Mouse (Mus musculus): ENCODE measurements around the gene Ugcg.

DNA sequence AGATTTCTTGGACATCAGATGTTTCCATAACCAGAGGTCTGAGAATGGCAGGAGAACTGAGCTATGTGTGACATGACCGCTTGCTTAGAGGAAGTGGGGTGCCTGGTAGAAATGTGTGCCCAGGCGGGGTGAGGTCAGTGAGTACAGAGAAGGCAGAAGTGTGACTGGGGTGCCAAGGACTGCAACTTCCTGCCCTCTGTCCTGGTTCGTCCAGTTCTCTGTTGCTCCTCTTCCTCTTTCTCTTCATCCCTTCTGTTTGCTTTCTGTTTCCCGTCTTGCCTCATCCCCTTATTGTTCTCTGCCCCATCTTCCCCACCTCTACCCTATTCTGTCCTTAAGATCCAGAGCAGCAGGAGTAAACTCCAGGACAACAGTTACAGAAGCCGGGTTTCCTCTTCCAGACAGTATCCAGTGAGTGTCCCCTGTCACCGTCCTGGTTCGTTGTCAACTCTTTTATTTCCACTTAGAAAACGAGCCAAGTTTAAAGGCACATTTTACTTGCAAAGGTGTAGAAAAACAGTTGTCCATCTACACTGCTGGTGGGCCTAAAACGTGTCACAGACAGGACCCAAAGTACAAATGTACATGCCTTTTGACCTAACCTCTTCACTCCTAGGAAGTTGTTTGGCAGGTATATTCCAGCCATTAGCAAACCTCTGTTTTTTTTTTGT lies 49.7 kb downstream of the Ugcg start:
- TF ChIP-seq EP300 (IDR thresholded peaks at IDR 0.05; ENCODE audit: insufficient read depth, low read depth, low read length) (no peak), POLR2A (IDR thresholded peaks at IDR 0.05; ENCODE audit: insufficient read depth, low read depth, low read length) (no peak)
